Mouse (Mus musculus): ENCODE results near the gene Rad51c. TPM values are rescaled to one million over a fixed set of nuclear protein-coding genes. Genes with fewer than 3 reads are reported as not detected.
"Not testable (repeated sequence)": the region's sequence is repeated elsewhere in the genome, so short reads cannot be mapped to it uniquely, and the experiment has no call there.

Rad51c gene
- polyA plus RNA-seq, 1 experiment, result 0.96 TPM

DNA sequence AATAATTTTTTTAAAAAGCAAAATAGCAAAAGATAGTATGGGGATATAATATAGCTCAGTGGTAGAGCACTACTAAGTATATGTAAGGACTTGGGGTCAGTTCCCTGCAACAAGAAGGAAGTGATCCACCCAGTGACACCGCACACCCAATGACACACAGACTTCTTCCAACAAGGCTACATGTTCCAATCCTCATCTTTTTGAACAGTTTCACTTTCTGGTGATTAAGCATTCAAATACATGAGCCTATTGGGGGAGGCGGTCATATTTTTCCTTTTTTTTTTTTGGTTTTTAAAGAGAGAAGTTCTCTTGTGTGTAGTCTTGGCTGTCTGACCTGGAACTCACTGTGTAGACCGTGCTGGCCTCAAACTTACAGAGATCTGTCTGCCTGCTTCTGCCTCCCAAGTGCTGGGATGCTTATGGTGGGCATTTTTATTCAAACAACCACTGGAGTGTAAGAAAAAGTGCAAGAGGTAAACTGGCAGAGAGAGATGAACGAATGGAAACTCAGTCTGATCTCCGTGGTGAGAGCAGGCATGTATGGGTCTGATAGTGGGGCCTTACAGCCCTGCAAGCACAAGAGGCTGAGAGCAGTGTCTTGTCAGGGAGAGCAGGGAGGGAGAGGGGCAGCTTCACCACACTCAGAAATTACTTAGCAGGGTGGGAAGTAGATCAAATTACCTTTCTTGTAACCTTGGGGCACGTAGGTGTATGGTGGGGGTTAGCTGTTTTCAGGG lies 28.3 kb upstream of the Rad51c start:
- Histone ChIP-seq H3K27me3 (ENCODE audit: control insufficient read depth) (no peaks in the 10 kb centered on the region), H3K9me3 (ENCODE audit: control insufficient read depth, low read length) (no peaks in the 10 kb centered on the region), H3K4me3 (replicated peaks) (no peak overlapping the region), H3K36me3 (ENCODE audit: control insufficient read depth) (no peaks in the 10 kb centered on the region), H3K4me1 (ENCODE audit: control insufficient read depth) (peaks cover 36% of the 10 kb centered on the region)
- no peak for TF ChIP-seq TAL1 (IDR thresholded peaks at IDR 0.05; ENCODE audit: low read length)
- TF ChIP-seq GATA1 (IDR thresholded peaks at IDR 0.05; ENCODE audit: low read length), result no peak

- H3K4me3 ChIP-seq (replicated peaks), result no peak overlapping the region
- TF ChIP-seq TAL1 (IDR thresholded peaks at IDR 0.05; ENCODE audit: low read length) (no peak), GATA1 (IDR thresholded peaks at IDR 0.05; ENCODE audit: low read length) (no peak)
- H3K9me3 ChIP-seq (ENCODE audit: control insufficient read depth, low read length), result no peaks in the 10 kb centered on the region
- no peaks in the 10 kb centered on the region for H3K36me3 ChIP-seq (ENCODE audit: control insufficient read depth)
- H3K27me3 ChIP-seq (ENCODE audit: control insufficient read depth), result no peaks in the 10 kb centered on the region
- H3K4me1 ChIP-seq (ENCODE audit: control insufficient read depth), result peaks cover 43% of the 10 kb centered on the region
Measured at GRCm38 (mm10) chr11:87432447-87432846, 27.7 kb upstream of the Rad51c start.

DNA sequence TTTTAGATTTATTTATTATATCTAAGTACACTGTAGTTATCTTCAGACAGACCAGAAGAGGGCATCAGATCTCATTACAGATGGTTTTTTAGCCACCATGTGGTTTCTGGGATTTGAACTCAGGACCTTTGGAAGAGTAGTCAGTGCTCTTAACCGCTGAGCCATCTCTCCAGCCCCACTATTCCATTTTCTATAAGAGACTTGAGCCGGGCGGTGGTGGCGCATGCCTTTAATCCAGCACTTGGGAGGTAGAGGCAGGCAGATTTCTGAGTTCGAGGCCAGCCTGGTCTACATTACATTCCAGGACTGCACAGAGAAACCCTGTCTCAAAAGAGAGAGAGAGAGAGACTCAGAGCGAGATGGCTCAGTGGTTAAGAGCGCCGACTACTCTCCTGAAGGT lies 27.1 kb upstream of the Rad51c start:
- H3K9me3 ChIP-seq (ENCODE audit: control insufficient read depth, low read length); H3K4me3 ChIP-seq (replicated peaks); H3K27me3 ChIP-seq (ENCODE audit: control insufficient read depth); H3K36me3 ChIP-seq (ENCODE audit: control insufficient read depth): not testable (repeated sequence)
- peaks cover 45% of the 10 kb centered on the region for H3K4me1 ChIP-seq (ENCODE audit: control insufficient read depth)

GRCm38 (mm10) chr11:87430374-87430773 lies 25.6 kb upstream of the Rad51c start:
- no peaks in the 10 kb centered on the region for H3K9me3 ChIP-seq (ENCODE audit: control insufficient read depth, low read length)
- TF ChIP-seq GATA1 (IDR thresholded peaks at IDR 0.05; ENCODE audit: low read length), result no peak
- no peak for TF ChIP-seq TAL1 (IDR thresholded peaks at IDR 0.05; ENCODE audit: low read length)
- H3K36me3 ChIP-seq (ENCODE audit: control insufficient read depth), result no peaks in the 10 kb centered on the region
- no peak overlapping the region for H3K4me3 ChIP-seq (replicated peaks)
- H3K4me1 ChIP-seq (ENCODE audit: control insufficient read depth), result peaks cover 45% of the 10 kb centered on the region
- H3K27me3 ChIP-seq (ENCODE audit: control insufficient read depth), result no peaks in the 10 kb centered on the region

- TF ChIP-seq GATA1 (IDR thresholded peaks at IDR 0.05; ENCODE audit: low read length), result no peak
- Histone ChIP-seq H3K4me1 (ENCODE audit: control insufficient read depth) (peaks cover 50% of the 10 kb centered on the region), H3K9me3 (ENCODE audit: control insufficient read depth, low read length) (no peaks in the 10 kb centered on the region), H3K27me3 (ENCODE audit: control insufficient read depth) (no peaks in the 10 kb centered on the region), H3K4me3 (replicated peaks) (no peak overlapping the region), H3K36me3 (ENCODE audit: control insufficient read depth) (no peaks in the 10 kb centered on the region)
Measured at GRCm38 (mm10) chr11:87429363-87429762, 24.6 kb upstream of the Rad51c start.

GRCm38 (mm10) chr11:87428051-87428673 lies 23.4 kb upstream of the Rad51c start:
- no peaks in the 10 kb centered on the region for H3K27me3 ChIP-seq (ENCODE audit: control insufficient read depth)
- no peak for TF ChIP-seq TAL1 (IDR thresholded peaks at IDR 0.05; ENCODE audit: low read length)
- no peak for TF ChIP-seq GATA1 (IDR thresholded peaks at IDR 0.05; ENCODE audit: low read length)
- no peaks in the 10 kb centered on the region for H3K9me3 ChIP-seq (ENCODE audit: control insufficient read depth, low read length)
- H3K36me3 ChIP-seq (ENCODE audit: control insufficient read depth), result no peaks in the 10 kb centered on the region
- no peak overlapping the region for H3K4me3 ChIP-seq (replicated peaks)
- peaks cover 50% of the 10 kb centered on the region for H3K4me1 ChIP-seq (ENCODE audit: control insufficient read depth)

DNA sequence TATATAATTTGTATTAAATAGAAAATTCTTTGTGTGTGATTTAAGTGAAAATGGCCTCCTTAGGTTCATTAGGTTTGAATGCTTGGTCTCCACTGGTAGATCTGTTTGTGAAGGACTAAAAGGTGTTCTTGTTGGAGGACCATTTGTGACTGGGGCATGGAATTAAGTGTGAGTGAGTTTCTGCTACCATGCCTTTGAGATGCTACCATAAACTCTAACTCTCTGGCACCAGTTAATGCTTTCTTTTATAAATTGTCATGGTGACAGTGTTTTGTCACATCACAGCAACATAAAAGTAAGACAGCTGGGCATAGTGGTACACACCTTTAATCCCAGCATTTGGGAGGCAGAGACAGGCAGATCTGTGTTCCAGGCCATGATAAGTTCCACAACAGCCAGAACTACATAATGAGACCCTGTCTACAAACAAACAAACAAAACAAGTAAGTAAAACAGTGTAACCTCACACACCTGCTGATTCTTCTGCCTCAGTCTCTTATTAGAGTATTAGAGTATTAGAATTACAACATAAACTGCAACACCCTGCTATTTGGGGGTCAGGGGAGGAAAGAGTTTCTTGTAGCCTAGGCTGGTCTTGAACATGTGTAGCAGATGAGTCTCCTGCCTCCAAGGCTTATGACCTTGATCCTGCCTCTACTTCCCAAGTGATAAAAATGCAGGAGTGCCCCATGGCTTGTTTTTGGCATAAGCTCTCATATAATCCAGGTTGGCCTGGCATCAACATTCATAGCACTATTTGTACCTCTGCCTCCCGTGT lies 22.7 kb upstream of the Rad51c start:
- H3K4me3 ChIP-seq (replicated peaks), result no peak overlapping the region
- no peak for TF ChIP-seq GATA1 (IDR thresholded peaks at IDR 0.05; ENCODE audit: low read length)
- TF ChIP-seq TAL1 (IDR thresholded peaks at IDR 0.05; ENCODE audit: low read length), result no peak
- peaks cover 49% of the 10 kb centered on the region for H3K4me1 ChIP-seq (ENCODE audit: control insufficient read depth)
- H3K9me3 ChIP-seq (ENCODE audit: control insufficient read depth, low read length), result no peaks in the 10 kb centered on the region
- no peaks in the 10 kb centered on the region for H3K36me3 ChIP-seq (ENCODE audit: control insufficient read depth)
- H3K27me3 ChIP-seq (ENCODE audit: control insufficient read depth), result no peaks in the 10 kb centered on the region

DNA sequence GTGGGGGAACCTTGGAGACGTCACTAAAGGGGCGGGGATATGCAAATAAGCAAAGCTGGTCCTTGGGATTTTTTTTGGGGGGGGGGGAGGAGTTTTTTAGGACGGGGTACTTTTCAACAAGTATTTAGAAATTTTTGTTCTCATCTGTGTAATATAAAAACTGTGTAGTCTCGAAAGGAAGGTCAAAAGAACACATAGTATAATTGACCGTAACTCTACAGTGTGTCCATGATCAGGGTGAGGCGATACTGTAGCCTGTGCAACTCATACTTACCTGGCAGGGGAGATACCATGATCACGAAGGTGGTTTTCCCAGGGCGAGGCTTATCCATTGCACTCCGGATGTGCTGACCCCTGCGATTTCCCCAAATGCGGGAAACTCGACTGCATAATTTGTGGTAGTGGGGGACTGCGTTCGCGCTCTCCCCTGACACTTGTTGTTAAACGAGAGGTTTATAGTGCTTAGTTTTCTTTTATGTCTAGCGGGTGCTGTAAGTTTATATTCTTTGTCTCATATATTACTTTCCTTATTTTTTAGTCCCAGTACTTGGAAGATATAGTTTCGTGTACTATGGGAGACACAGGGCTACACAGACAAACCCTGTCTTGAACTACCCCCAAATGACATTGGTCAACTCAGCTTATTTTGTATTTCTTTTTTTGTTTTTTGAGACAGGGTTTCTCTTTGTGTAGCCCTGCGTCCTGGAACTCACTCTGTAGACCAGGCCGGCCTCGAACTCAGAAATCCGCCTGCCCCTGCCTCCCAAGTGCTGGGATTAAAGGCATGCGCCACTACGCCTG lies 21.9 kb upstream of the Rad51c start:
- TF ChIP-seq GATA1 (IDR thresholded peaks at IDR 0.05; ENCODE audit: low read length), result peak; percentile 30; the same call in 1 of the 2 replicates
- not testable (repeated sequence) for H3K9me3 ChIP-seq (ENCODE audit: control insufficient read depth, low read length); H3K27me3 ChIP-seq (ENCODE audit: control insufficient read depth); H3K36me3 ChIP-seq (ENCODE audit: control insufficient read depth)
- H3K4me3 ChIP-seq (replicated peaks), result peak overlapping the region; percentile 67
- H3K4me1 ChIP-seq (ENCODE audit: control insufficient read depth), result peaks cover 55% of the 10 kb centered on the region

DNA sequence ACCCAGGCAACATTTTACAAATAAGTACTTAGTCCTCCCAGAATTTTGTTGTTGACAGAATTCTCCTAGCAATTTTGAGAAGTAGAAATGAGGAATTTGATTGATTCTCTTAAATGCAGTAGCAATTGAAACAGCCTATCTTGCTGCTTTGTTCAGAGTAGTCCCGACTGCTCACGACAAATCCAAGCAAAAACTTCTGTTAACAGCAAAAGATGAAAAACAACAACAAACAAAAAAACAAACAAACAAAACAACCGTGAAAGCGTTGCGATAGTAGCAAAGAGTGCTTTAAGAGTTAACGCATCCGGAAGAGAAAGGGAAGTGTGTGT lies 21.3 kb upstream of the Rad51c start:
- Histone ChIP-seq H3K36me3 (ENCODE audit: control insufficient read depth) (no peaks in the 10 kb centered on the region), H3K27me3 (ENCODE audit: control insufficient read depth) (no peaks in the 10 kb centered on the region), H3K4me3 (replicated peaks) (peak overlapping the region; percentile 67), H3K9me3 (ENCODE audit: control insufficient read depth, low read length) (no peaks in the 10 kb centered on the region), H3K4me1 (ENCODE audit: control insufficient read depth) (peaks cover 57% of the 10 kb centered on the region)
- TF ChIP-seq GATA1 (IDR thresholded peaks at IDR 0.05; ENCODE audit: low read length) (no peak), TAL1 (IDR thresholded peaks at IDR 0.05; ENCODE audit: low read length) (no peak)

Data from erythroblast, embryonic 14.5 days (primary cell).